Mouse (Mus musculus) CD4-positive, CD25-positive, alpha-beta regulatory T cell, adult 2 months (primary cell): ENCODE data around the gene Slc15a1.
"Not testable (repeated sequence)": the region's sequence is repeated elsewhere in the genome, so short reads cannot be mapped to it uniquely, and the experiment has no call there.

Experiments
- DNase-seq: peaks from one replicate; pipeline ENCODE4 v3.0.0-alpha.2; 2012; ENCODE audit warnings: low read depth, low spot score

Slc15a1 gene

DNA sequence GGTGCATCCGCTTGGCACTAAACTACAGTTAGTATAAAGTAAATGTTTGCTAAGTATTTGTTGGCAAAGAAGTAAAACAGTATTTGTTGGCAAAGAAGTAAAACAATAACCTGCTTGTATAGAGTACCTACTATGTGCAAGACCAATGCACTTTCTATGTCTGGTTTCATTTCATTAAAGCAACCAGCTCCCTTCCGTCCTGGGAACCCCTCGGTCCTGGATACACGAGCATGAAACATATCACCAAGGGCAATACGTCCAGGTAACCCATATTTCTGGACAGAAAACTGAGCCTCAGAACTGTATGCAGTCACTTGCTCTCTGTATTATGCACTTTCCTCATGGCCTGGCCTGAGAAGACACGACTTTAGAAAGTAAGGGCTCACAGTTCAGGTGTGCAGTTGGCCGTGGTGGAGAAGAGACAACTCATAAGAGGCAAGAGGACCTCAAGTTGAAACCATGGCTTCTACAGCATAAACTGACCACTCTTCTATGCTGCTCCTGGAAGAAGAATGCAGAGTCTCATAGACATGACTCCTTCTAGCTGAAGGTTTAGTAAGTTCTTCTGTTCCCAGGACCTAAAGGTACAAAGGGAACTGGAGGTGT lies 53.5 kb downstream of the Slc15a1 start:
- no peak for DNase-seq

DNA sequence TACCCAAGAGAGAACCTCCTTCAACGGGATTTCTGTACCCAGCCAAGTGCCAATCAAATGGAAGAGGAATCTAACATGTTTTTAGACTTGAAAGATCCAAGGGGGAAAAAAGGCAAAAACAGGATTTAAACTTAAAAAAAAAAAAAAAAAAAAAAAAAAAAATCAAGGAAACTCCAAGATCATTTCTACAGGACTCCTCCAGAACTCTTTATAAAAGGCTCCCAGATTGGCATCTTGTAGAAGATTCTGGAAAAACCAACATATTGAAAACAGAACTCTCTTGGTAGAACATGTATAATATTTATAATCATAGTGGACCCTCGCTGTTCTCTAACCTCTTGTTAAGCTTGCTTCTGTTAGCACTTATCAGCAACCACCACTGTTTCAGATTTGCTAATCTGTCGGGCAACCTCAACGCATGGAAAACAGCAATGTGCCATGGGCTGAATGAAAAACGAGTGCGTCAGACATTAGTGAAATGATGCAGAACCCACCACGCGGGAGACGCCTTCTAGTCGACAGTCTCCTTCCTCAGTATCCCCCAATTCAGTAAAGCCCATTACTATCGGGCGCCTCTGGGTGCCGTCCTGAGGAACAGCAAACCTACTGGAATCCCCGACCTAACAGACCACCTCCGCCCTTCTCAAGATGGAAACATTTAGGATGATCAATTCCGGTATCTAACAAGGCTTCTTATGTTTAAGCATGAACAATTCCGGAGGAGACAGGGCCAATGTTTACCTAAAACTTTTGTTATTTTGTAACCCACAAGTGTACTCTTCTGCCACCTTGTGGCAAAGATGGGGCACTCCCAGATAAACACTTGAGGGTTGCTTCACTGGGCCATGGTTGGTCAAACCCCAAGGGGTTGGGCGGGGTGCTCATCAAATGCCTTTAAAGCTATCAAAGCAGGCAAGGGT lies 54.3 kb downstream of the Slc15a1 start:
- peak; percentile 88 for DNase-seq

DNA sequence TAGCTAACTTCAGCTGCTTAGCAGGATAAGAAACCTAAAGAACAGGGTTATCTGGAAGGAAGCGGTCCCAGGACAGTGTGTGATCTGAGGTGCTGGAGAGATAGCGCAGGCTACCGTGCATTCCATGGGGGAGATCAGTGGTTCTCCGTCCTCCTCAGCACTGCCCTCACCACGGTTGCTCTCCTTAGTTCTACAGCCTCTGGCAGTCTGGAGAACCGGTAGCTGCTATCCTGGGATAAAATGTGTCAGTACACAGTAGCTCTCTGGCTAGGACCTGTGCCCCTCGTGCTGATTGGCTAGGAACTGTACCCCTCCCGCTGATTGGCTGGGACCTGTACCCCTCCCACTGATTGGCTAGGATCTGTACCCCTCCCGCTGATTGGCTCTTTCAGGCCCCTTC lies 58.1 kb downstream of the Slc15a1 start:
- no peak for DNase-seq

DNA sequence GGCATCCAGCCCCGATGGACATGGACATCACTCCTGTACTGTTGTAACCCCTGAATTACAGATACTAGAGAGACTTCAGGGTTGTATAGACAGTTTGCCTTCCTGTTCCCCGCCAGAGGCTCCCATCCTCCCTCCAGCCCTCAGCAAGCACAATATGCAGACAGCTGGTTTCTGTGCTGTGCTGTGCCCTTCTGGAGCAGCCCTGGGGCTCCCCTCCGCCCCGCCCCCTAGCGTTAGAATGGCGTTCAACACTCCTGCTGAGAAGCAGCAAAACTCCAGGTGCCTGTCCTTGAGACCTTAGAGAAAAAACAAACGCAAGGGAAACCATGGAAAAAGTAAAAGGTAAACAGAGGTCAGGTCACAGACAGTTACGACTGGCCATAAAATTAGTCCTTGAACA lies 59.9 kb downstream of the Slc15a1 start:
- peak; percentile 84 for DNase-seq

DNA sequence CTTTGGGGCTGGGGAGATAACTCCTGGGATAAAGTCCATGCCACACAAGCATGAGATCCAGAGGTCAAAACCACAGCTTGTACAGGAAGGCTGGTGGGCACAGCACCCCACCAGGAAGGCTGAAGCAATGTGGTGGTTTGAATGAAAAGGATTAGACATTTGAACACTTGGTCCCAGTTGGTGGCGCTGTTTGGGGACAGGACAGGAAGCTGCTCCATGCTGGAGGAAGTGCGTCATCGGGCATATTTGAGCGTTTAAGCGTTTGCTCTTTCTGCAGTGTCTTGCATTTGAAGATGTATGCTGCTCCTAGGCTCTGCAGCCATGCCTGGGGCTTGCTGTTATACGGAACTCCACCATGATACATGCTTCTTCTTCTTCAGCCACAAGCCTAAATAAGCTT lies 64.2 kb downstream of the Slc15a1 start:
- DNase-seq = no peak

DNA sequence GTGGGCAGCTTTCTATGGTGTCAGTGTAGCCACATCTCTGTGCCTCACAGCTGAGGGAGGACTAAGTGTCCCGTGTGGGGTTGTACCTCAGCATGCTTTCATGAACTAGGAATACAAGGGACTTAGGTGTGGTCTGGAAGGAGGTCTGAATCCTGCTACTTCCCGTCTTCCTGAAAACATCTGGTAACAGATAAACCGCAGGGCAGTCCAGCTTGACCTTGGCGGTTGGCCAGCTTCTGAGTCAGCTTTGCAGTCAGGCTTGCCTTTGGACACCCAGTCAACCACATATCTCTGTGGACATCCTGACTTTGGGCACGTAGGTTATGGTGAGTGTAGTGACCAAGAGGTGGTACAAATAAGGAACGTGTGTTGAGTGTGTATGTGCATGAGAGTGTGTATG lies 68.0 kb downstream of the Slc15a1 start:
- DNase-seq = no peak

DNA sequence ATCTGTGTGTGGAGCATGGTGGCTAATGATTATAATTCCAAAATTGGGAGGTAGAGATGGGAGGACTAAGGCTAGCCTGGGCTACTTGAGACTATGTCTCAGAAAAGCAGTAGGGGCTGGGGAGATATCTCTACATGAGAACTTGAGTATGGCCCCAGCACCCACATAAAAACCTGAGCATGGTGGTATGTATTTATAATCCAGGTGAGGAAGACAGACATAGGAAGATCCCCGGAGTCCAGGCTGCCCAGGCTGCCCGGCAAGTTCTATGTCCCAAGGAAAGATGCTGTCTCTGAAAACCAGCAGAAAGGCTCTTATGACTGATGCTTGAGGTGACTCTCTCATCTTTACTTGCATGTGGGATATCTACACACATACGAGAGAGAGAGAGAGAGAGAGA lies 68.6 kb downstream of the Slc15a1 start:
- no peak for DNase-seq

DNA sequence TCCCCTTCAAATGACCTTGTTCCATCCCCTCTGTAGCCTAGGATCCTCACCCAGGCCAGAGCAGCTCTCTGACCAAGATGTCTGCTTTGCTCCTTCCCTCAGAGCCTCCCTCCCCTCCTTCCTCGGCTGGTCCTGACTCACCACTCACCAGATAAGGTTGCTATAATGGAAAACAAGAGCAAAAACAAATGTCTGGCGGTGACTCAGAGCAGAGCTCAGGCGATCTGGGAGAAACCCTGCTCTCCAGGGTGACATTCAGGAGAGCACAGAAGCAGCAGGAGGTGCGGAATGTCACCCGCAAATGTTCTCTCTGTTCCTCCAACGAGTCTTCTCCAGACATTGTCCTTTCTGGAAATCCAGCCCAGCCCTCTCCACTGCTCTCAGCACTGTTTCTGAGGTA lies 69.3 kb downstream of the Slc15a1 start:
- no peak for DNase-seq

DNA sequence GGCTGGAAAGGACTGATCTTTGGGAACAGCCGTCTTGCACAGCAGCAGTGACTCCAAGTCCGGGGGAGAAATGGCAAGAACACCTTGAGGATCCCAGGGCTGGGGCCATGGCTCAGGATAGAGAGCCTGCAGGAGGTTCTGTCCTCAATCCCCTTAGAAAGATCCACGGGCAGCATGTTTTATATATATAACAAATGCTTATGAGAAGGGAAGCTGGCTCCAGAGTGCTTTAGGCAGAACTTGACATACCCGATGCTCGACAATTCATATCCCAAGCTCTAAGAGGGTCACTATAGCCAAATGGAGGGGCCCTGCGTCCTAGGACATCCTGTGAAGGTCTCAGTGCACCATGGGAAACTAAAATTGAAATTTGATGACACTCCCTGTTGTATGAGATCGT lies 73.8 kb downstream of the Slc15a1 start:
- no peak for DNase-seq

DNA sequence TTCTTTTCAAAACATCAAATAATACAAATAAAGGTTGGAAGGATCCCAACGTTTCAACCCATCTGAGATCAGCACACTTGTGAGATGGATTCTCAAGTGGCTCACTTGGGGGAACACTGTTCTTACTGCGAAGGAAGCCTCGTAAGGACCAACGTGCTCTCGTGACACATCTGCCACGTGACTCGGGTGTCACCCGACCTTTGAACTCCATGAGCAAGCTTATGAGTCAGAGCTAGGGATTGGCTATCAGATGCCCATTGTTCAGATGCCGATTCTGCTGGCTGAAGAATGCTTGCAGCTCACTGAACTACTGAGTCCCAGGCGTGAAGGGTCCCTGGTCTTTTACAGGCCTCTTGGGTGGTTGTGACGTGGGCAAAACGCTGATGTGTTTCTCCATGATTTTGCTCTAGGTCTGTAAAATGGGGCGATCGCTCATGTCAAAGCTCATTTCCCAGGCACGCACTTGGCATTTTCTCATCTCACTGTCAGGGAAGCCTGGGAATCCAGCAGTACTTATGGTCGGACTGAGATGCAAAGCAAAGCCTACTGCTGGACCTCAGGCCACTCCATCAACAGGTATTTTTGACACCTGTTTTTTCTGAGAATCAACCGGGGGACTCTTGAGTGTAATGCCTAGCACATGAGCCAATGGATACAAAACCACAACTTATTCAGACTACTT lies 75.1 kb downstream of the Slc15a1 start:
- no peak for DNase-seq

DNA sequence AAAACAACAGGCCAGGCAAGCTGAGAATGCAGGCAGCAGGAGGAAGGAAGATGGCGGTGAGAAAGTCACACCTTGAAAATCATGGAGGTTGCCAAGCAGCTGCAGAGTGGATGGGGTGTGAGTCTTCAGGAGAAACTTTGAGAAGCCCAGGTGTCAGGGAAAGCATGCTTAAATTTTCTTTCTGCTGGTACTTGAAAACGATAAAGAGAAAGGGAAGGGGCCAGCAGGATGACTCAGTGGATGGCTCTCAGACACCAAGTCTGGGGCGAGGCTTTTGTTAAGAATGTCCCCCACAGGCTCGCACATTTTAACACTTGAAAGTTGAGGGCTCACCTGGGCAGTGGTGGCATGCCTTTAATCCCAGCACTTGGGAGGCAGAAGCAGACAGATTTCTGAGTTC lies 76.9 kb downstream of the Slc15a1 start:
- DNase-seq = no peak

DNA sequence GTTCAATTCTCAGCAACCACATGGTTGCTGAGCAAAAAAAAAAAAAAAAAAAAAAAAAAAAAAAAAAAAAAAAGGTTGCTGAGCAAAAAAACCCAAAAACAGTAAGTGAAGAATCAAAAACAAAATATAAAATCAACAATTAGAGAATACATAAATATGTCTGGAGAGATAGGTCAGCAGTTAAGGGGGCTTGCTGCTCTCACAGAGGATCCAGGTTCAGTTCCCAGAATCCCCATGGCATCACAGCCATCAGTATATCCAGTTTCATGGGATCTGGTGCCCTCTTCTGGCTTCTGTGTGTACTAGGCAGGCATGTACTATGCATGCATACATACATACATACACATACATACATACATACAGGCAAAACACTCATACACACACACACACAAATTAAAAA lies 78.3 kb downstream of the Slc15a1 start:
- DNase-seq = peak; percentile 70

DNA sequence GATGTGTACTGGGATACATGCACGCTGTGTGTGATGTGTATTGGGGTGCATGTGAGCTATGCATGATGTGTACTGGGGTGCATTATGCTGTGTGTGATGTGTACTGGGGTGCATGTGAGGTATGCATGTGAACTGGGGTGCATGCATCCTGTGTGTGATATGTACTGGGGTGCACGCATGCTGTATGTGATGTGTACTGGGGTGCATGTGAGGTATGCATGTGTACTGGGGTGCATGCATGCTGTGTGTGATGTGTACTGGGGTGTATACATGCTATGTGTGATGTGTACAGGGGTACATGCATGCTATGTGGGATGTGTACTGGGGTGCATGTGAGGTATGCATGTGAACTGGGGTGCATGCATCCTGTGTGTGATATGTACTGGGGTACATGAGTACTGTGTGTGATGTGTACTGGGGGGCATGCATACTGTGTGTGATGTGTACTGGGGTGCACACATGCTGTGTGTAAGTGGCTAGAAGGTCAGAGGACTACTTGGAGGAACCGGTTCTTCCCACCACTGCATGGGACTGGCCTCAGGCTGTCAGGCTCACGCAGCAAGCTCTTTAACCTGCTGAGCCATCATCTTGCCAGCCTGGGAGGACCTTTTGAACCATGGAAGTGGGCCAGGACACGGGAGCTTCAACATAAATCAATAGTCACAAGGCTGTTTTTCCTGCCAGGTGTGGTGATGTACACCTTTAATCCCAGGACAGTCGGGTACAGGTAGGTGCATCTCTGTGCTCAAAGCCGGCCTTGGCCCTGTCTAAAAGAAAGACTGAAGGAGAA lies 79.9 kb downstream of the Slc15a1 start:
- no peak for DNase-seq

DNA sequence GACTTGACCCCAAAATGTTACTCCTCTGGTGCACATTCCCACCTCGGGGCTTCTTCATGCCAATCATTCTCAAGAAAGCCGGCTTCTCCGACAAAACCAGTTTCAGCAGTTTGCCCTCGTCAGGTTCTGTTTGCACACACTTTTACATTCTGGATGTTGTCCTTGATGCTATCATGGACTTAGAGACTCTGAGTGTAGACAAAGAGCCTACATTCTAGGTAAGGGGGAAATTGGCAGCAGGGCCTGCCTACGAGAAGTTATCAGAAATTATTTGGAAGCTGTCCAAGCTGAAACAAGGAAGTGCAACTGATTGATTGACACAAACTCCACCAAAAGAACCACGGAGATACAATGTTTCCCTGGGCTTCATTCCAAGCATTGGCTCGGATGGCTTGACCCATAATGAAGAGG lies 81.7 kb downstream of the Slc15a1 start:
- DNase-seq = peak; percentile 12

DNA sequence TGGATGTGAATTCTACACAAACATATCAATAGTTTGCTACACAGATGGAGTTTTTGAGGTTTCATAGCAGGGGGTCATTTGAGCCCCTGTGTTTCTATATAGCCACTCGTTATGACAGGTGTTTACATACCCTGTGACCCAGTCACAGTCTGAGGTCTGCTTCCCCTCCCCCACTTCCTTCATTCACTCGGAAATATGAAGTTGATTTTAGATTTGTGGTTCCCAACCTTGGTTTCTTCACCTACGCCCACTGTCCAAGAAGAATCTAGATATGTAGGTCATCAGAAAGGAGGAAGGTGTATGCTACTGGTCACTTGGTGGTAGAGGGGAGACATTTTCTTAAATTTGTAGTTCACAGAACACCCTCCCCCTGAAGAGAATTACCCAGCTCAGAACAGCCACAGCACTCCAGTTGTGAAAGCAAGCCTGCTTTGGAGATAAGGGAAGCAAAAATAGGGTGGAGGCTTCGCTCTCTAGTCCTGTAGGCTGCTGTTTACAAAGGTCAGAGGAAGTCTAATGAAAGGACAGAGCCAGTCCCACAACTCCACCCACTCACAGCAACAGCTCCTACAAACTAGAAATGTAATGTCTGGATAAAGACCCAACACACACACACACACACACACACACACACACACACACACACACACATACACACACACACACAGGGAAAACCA lies 82.2 kb downstream of the Slc15a1 start:
- peak; percentile 59 for DNase-seq

DNA sequence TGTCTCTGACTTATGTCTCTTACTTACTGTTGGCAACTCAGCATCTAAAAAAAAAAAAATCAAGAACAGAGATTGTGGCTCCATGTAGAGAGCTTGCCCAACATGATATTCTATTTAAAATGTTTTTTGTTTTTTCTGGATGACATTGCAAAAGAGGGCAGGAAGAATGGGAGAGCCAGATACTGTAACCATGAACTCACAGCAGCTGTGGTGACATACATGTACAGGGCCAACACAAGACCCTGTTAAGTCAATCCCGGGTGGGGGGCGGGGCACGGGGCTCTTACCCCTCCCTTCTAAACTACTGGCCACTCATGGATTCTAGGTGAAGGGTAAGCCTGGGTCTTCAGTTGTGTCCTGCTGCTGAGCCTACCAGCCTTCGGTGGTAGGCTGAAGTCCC lies 83.1 kb downstream of the Slc15a1 start:
- DNase-seq = no peak

DNA sequence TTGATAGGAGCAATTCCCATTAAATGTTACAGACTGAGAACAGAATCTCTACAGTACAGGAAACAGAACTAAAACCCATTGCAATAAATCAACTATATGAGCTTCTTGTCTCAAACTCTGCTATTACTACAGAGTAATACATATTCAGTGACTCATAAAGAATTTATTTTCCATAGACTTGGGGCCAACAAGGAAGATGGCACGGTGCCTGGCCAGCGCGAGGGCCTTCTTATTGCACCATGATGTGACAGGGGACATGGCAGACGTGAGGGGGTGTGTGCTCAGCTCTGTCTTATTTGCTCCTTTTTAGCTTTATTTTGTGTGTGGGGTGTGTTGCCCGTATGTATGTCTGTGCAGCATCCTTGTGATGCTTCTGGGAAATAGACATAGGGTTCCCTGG lies 87.5 kb downstream of the Slc15a1 start:
- no peak for DNase-seq

DNA sequence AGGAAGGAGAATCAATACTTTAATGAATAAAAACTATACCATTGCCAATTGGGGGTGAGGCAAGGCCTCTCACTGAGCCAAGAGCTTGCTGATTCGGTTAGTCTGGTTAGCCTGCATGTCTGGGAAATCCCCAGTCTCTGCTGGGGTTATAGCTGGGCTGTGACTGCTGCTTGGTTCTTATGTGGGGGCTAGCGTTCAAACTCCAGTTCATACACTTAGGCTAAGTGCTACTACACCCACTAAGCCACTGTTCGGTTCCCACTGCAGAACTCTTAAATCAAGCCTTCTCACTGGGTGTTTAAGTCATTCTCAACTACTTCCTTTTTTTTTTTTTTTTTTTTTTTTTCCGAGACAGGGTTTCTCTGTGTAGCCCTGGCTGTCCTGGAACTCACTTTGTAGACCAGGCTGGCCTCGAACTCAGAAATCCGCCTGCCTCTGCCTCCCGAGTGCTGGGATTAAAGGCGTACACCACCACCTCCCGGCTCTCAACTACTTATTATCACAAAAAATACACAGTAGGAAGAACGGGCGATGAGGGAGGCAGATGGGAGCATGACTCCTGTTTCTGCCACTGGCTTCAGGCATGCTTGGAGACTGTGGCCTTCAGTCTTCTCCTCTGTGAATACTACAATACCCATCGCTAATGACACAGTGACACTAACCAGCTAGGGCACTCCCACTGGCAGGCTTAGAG lies 88.3 kb downstream of the Slc15a1 start:
- peak; percentile 58 for DNase-seq

DNA sequence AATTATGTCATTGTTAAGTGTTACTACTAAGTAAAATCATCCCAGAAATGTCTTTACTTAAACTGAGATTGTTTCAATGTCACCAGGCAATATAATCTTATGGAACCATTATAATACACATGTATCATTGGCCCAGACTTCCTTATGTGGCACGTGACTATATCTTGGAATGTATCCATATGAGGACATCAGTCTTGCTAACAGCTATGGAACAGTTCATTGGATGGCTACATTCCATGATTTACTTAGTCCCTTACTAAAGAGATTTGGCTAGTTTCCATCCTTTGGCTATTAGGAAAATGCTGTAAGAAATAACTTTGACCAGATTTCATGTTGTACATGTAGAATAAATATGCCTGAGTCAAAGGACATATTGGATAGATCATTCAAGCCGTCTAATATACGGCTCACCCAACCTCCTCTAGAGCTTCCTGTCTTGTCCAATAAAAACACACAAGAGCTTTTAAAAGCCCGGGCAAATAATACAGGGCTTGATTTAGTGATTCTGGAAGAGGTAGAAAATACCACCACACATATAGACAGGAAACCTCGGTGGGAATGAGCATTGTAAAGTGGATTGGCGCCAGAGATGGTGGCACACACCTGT lies 90.3 kb downstream of the Slc15a1 start:
- DNase-seq = no peak

DNA sequence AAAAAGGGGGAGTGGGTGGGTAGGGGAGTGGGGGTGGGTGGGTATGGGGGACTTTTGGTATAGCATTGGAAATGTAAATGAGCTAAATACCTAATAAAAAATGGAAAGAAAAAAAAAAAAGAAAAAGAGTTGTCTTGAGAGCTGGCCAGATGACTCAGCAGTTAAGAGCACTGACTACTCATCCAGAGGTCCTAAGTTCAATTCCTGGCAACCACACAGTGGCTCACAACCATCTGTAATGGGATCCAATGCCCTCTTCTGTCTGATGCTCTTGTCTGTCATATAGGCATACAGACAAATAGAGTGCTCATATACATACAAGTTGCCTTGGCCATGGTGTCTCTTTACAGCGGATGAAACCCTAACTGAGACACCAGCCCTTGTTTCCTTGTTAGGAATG lies 91.3 kb downstream of the Slc15a1 start:
- DNase-seq = not testable (repeated sequence)
